Mouse (Mus musculus) embryonic facial prominence, embryonic 13.5 days (tissue): ENCODE results near the gene Dock4. TPM values are rescaled to one million over a fixed set of nuclear protein-coding genes. Genes with fewer than 3 reads are reported as not detected.

ENCODE experiments used
- ATAC-seq: fragments of 200-750 bp; cut with Nextera tagmentation; 2 replicates; pipeline ENCODE4 v1.8.0; 2017; ENCODE audit warnings: low read depth; ENCODE audit not compliant: insufficient number of reproducible peaks, insufficient read depth, low FRiP score, low TSS enrichment
- H3K27ac ChIP-seq: fragments of 300-500 bp; sonication (generic); 2 replicates; pipeline ENCODE4 v1.5.1; 2015; ENCODE audit warnings: moderate library complexity, mild to moderate bottlenecking, inconsistent platforms
- H3K27me3 ChIP-seq: fragments of 300-500 bp; sonication (generic); 2 replicates; pipeline ENCODE4 v1.6.1; 2015; ENCODE audit warnings: mild to moderate bottlenecking, inconsistent platforms
- H3K36me3 ChIP-seq: fragments of 300-500 bp; sonication (generic); 2 replicates; pipeline ENCODE4 v1.6.1; 2015; ENCODE audit warnings: mild to moderate bottlenecking, inconsistent platforms
- H3K4me1 ChIP-seq: fragments of 300-500 bp; sonication (generic); 2 replicates; pipeline ENCODE4 v1.6.1; 2015; ENCODE audit warnings: inconsistent platforms
- H3K4me2 ChIP-seq: fragments of 300-500 bp; sonication (generic); 2 replicates; pipeline ENCODE4 v1.6.1; 2015; ENCODE audit warnings: moderate library complexity, mild to moderate bottlenecking, inconsistent platforms
- H3K4me3 ChIP-seq: fragments of 300-500 bp; sonication (generic); 2 replicates; pipeline ENCODE4 v1.5.1; 2015; ENCODE audit warnings: mild to moderate bottlenecking, inconsistent platforms
- H3K9ac ChIP-seq: fragments of 300-500 bp; sonication (generic); 2 replicates; pipeline ENCODE4 v1.6.1; 2015; ENCODE audit warnings: mild to moderate bottlenecking, inconsistent platforms
- H3K9me3 ChIP-seq: fragments of 300-500 bp; sonication (generic); 2 replicates; pipeline ENCODE4 v1.6.1; 2016; ENCODE audit warnings: inconsistent platforms
- WGBS: fragments of 180-500 bp; shearing (Covaris S2); methylation state at CpG from one replicate; pipeline ENCODE4 v1.1.7; 2015; ENCODE audit warnings: mixed read lengths; 5-methylcytosine and 5-hydroxymethylcytosine counted together
- polyA plus RNA-seq: library from polyadenylated mRNA; unstranded; fragments of >200 nt; fragmentation: Nextera tagmentation; extraction: Ambion mirVana; gene quantifications from 2 replicates; pipeline ENCODE4 v1.2.1, GENCODE M21; 2015

Dock4 gene
- polyA plus RNA-seq, 1 experiment from 2014 or later, result 19.9 TPM

DNA sequence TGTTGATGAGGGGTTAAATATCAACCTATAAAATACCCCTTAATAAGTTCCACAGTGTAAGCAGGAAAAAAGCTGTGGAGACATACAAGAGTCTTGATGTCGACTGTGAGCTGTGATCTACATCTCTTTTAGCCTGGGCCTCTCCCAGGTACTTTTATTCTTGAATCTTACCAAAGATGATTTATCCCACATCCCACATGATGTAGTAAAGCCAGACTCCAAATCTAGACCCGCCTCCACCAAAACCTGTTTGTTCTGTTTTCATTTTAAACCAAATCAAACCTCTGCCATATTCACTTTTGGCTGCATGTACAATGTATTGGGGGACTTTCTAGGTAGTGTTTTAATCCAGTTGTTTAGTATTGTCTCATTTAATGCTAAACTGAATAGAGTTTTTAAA is 187.5 kb downstream of the Dock4 start:
- no peak for ATAC-seq

GRCm38 (mm10) chr12:40634169-40634568 is 188.4 kb downstream of the Dock4 start:
- Histone ChIP-seq H3K4me2 (no peak overlapping the region), H3K27ac (no peak overlapping the region), H3K9me3 (no peaks in the 10 kb centered on the region), H3K9ac (no peak overlapping the region), H3K27me3 (no peaks in the 10 kb centered on the region), H3K4me1 (0 out of 2 replicates have a peak, but pooled peaks cover 4% of the 10 kb centered on the region), H3K4me3 (no peak overlapping the region), H3K36me3 (no peaks in the 10 kb centered on the region)
- 75% methylated on average over 7 of the region's 7 CpGs for WGBS
- no peak for ATAC-seq

More for the DNA sequence above, 187.5 kb downstream of the Dock4 start:
- H3K36me3 ChIP-seq, result no peaks in the 10 kb centered on the region
- H3K4me1 ChIP-seq, result 0 out of 2 replicates have a peak, but pooled peaks cover 4% of the 10 kb centered on the region
- no peaks in the 10 kb centered on the region for H3K27me3 ChIP-seq
- H3K9ac ChIP-seq, result no peak overlapping the region
- no peak overlapping the region for H3K4me2 ChIP-seq
- no peak overlapping the region for H3K27ac ChIP-seq
- no peaks in the 10 kb centered on the region for H3K9me3 ChIP-seq
- H3K4me3 ChIP-seq, result no peak overlapping the region
- 72% methylated on average over 2 of the region's 2 CpGs for WGBS

GRCm38 (mm10) chr12:40635991-40636390 is 190.2 kb downstream of the Dock4 start:
- Histone ChIP-seq H3K9me3 (no peaks in the 10 kb centered on the region), H3K36me3 (peaks cover 9% of the 10 kb centered on the region; the same call in 1 of the 2 replicates), H3K27me3 (no peaks in the 10 kb centered on the region), H3K4me2 (no peak overlapping the region), H3K4me1 (0 out of 2 replicates have a peak, but pooled peaks cover 4% of the 10 kb centered on the region), H3K4me3 (no peak overlapping the region), H3K9ac (no peak overlapping the region), H3K27ac (no peak overlapping the region)
- no peak for ATAC-seq
- WGBS, result 94% methylated on average over 6 of the region's 6 CpGs

DNA sequence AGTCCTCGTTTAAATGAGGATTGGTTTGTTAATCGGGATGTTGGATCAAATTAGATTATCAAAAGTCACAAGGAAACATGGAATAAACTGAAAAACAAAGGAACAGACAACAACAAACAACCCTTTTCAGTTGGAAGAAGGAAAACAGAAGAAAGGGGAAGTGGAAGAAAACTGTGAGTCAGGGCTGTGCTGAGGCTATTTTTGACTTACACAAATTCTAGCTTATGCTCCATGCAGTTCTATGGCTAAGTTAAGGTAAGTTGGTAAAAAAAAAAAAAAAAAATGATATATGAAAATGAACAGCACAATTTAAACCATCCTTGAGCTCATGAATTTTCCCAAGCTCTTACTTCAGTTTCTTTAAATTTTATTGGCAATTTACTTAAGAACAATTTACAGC is 191.7 kb downstream of the Dock4 start:
- Histone ChIP-seq H3K9ac (no peak overlapping the region), H3K4me3 (no peak overlapping the region), H3K4me1 (0 out of 2 replicates have a peak, but pooled peaks cover 4% of the 10 kb centered on the region), H3K9me3 (no peaks in the 10 kb centered on the region), H3K27ac (no peak overlapping the region), H3K36me3 (peaks cover 14% of the 10 kb centered on the region), H3K27me3 (no peaks in the 10 kb centered on the region), H3K4me2 (no peak overlapping the region)
- ATAC-seq, result no peak
- 86% methylated on average over 2 of the region's 2 CpGs for WGBS

GRCm38 (mm10) chr12:40645869-40646268 is 200.1 kb downstream of the Dock4 start:
- peaks cover 5% of the 10 kb centered on the region; the same call in 1 of the 2 replicates for H3K36me3 ChIP-seq
- no peaks in the 10 kb centered on the region for H3K4me1 ChIP-seq
- no peak overlapping the region for H3K4me3 ChIP-seq
- no peaks in the 10 kb centered on the region for H3K27me3 ChIP-seq
- H3K9me3 ChIP-seq, result no peaks in the 10 kb centered on the region
- H3K4me2 ChIP-seq, result no peak overlapping the region
- no peak for ATAC-seq
- 88% methylated on average over 6 of the region's 6 CpGs for WGBS
- H3K27ac ChIP-seq, result no peak overlapping the region
- H3K9ac ChIP-seq, result no peak overlapping the region

DNA sequence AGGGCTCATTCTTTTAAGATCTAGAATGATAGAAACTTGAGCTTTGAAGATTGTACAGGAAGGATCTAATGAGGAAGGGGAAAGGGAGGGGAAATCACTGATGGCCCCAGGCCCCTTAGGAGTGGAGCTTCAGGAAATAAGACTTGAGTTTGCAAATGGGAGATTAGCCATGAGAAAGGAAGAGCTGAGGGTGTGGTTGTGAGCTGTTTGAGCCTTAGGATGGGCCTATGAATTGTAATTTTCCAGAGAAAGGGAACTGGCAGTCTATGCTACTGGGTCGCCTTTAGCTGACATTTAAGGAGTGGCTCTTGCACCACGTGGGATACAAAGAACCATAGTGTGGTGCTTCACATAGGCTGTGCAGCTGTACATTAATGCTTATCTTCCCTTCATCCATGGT is 208.6 kb downstream of the Dock4 start:
- Histone ChIP-seq H3K27me3 (no peaks in the 10 kb centered on the region), H3K9ac (no peak overlapping the region), H3K4me1 (no peaks in the 10 kb centered on the region), H3K4me3 (no peak overlapping the region), H3K27ac (no peak overlapping the region), H3K36me3 (no peaks in the 10 kb centered on the region), H3K9me3 (0 out of 2 replicates have a peak, but pooled peaks cover 2% of the 10 kb centered on the region), H3K4me2 (no peak overlapping the region)
- no peak for ATAC-seq
- WGBS, result 76% methylated on average over 2 of the region's 2 CpGs

- no peaks in the 10 kb centered on the region for H3K27me3 ChIP-seq
- H3K36me3 ChIP-seq, result no peaks in the 10 kb centered on the region
- WGBS, result 89% methylated on average over 2 of the region's 2 CpGs
- H3K9me3 ChIP-seq, result 0 out of 2 replicates have a peak, but pooled peaks cover 2% of the 10 kb centered on the region
- no peak for ATAC-seq
- no peaks in the 10 kb centered on the region for H3K4me1 ChIP-seq
- no peak overlapping the region for H3K9ac ChIP-seq
- H3K27ac ChIP-seq, result no peak overlapping the region
- H3K4me3 ChIP-seq, result no peak overlapping the region
- no peak overlapping the region for H3K4me2 ChIP-seq
Measured at GRCm38 (mm10) chr12:40655861-40656260, 210.1 kb downstream of the Dock4 start.

GRCm38 (mm10) chr12:40656438-40656837 is 210.7 kb downstream of the Dock4 start:
- no peak for ATAC-seq
- Histone ChIP-seq H3K9ac (no peak overlapping the region), H3K4me1 (no peaks in the 10 kb centered on the region), H3K4me2 (no peak overlapping the region), H3K4me3 (no peak overlapping the region), H3K27ac (no peak overlapping the region), H3K27me3 (no peaks in the 10 kb centered on the region), H3K36me3 (no peaks in the 10 kb centered on the region), H3K9me3 (0 out of 2 replicates have a peak, but pooled peaks cover 2% of the 10 kb centered on the region)
- WGBS, result 61% methylated on average over 5 of the region's 5 CpGs

DNA sequence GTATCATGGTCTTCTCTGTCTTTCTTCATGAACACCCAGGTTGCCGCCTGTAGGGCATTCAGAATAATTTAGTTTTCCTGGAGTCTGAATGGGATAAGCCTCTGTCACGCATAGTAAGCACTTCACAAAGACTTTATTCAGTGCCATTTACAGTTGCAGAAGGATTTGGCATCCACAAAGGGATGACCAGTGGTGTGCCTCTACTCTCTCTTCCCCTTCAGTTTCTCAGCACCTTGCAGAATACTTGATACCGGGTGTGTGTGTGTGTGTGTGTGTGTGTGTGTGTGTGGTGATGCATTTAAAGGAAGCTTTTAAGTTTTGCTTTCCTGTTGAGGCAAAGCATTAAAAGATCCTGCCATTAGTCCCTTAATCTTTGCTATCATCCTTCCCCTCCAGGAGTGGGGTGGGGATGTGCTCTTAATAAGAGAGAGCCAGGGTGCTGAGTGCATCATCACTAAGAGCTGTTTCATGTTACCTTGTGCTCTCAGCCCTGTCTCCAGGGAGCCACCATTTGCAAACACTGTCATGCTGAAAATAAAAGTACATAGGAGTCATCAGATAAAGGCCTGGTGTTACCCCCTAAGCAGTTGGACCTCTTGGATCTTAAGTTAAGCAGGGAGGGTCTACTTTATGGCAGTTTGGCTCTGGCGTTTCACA is 211.6 kb downstream of the Dock4 start:
- Histone ChIP-seq H3K4me2 (no peak overlapping the region), H3K9ac (no peak overlapping the region), H3K4me1 (no peaks in the 10 kb centered on the region), H3K9me3 (0 out of 2 replicates have a peak, but pooled peaks cover 2% of the 10 kb centered on the region), H3K4me3 (no peak overlapping the region), H3K27me3 (no peaks in the 10 kb centered on the region), H3K27ac (no peak overlapping the region), H3K36me3 (no peaks in the 10 kb centered on the region)
- ATAC-seq, result no peak
- 64% methylated on average over 4 of the region's 4 CpGs for WGBS

DNA sequence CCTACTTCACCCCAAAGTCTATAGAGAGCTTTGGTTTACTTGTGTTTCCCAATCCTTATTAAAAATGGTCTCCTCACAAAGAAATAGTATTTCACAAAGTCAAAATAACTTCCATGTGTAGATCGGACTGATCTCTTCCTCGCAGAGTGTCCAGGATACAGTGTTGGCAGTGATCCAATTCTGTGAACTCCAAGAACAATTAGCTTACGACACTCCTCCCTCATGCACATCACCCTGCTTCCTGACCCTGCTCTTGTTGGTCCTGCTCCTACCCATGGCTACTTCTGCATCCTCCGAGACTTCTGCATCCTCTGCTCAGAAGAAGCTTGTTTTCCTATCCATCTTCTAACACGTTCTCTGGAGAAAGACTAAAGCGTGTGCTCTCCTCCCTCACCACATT is 213.9 kb downstream of the Dock4 start:
- H3K4me3 ChIP-seq, result no peak overlapping the region
- H3K4me1 ChIP-seq, result no peaks in the 10 kb centered on the region
- H3K4me2 ChIP-seq, result no peak overlapping the region
- H3K9ac ChIP-seq, result no peak overlapping the region
- 55% methylated on average over 6 of the region's 6 CpGs for WGBS
- H3K9me3 ChIP-seq, result 0 out of 2 replicates have a peak, but pooled peaks cover 2% of the 10 kb centered on the region
- H3K27me3 ChIP-seq, result no peaks in the 10 kb centered on the region
- H3K27ac ChIP-seq, result no peak overlapping the region
- no peaks in the 10 kb centered on the region for H3K36me3 ChIP-seq
- no peak for ATAC-seq

DNA sequence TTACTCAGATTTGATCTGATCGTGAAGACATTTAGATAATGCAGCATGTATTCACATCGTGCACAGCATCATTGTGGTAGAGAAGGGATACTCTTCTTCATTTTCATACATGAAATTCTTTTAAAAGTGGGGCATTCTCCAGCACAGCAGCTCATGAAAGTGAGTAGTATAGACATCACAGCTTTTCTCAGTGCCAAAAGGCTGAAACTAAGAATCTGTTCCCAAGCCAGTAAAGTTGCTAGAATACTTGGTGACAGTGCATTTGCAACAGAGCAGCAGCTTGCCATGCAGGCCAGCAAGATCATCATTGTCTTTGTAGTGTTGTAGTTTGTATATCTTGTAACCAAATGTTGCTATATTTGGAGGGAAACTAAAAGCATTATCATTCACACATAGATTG is 223.7 kb downstream of the Dock4 start:
- Histone ChIP-seq H3K36me3 (peaks cover 8% of the 10 kb centered on the region; the same call in 1 of the 2 replicates), H3K27me3 (no peaks in the 10 kb centered on the region), H3K4me2 (no peak overlapping the region), H3K9ac (no peak overlapping the region), H3K4me3 (no peak overlapping the region), H3K4me1 (0 out of 2 replicates have a peak, but pooled peaks cover 5% of the 10 kb centered on the region), H3K27ac (no peak overlapping the region), H3K9me3 (no peaks in the 10 kb centered on the region)
- 86% methylated on average over 2 of the region's 2 CpGs for WGBS
- no peak for ATAC-seq

DNA sequence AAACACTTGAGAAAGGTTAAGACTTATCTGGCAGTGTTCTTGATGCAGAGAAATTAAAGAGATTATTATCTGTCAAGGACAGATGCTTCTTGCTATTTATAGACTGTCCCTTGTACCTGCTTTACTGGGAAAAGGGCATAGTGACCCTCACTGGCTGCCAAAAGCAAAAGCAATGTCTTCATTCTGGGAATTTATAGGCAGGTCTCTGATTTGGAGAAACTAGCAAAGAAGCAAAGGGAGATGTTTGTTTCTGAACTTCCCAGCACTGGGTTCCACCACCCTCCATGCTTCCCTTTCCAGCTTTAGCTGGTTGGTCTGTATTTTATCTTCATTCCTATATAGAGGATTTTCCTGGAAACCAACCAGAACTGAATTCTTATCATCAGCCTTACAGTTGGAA is 225.0 kb downstream of the Dock4 start:
- no peaks in the 10 kb centered on the region for H3K9me3 ChIP-seq

More for the DNA sequence above, 225.0 kb downstream of the Dock4 start:
- Histone ChIP-seq H3K4me1 (no peaks in the 10 kb centered on the region), H3K27ac (no peak overlapping the region), H3K27me3 (no peaks in the 10 kb centered on the region), H3K4me3 (no peak overlapping the region), H3K4me2 (no peak overlapping the region), H3K36me3 (peaks cover 8% of the 10 kb centered on the region; the same call in 1 of the 2 replicates), H3K9ac (no peak overlapping the region)
- no peak for ATAC-seq
